Mouse (Mus musculus) heart, embryonic 13.5 days (tissue): ENCODE data around the gene Sipa1. TPM values are rescaled to one million over a fixed set of nuclear protein-coding genes. Genes with fewer than 3 reads are reported as not detected.

ENCODE experiments used
- ATAC-seq: fragments of 200-750 bp; cut with Nextera tagmentation; 2 replicates; pipeline ENCODE4 v1.8.0; 2017; ENCODE audit warnings: moderate TSS enrichment; ENCODE audit not compliant: insufficient number of reproducible peaks, low FRiP score, low TSS enrichment; ENCODE audit errors: extremely low read depth
- H3K27ac ChIP-seq: fragments of 300-500 bp; sonication (generic); replicated peaks from 2 replicates; pipeline ENCODE4 v1.5.1; 2015; ENCODE audit warnings: moderate library complexity, mild to moderate bottlenecking, inconsistent platforms
- H3K27me3 ChIP-seq: fragments of 300-500 bp; sonication (generic); replicated peaks from 2 replicates; pipeline ENCODE4 v1.6.1; 2015; ENCODE audit warnings: mild to moderate bottlenecking, inconsistent platforms
- H3K36me3 ChIP-seq: fragments of 300-500 bp; sonication (generic); 2 replicates; pipeline ENCODE4 v1.6.1; 2015; ENCODE audit warnings: mild to moderate bottlenecking, inconsistent platforms
- H3K4me1 ChIP-seq: fragments of 300-500 bp; sonication (generic); 2 replicates; pipeline ENCODE4 v1.6.1; 2015; ENCODE audit warnings: inconsistent platforms
- H3K4me2 ChIP-seq: fragments of 300-500 bp; sonication (generic); 2 replicates; pipeline ENCODE4 v1.6.1; 2015; ENCODE audit warnings: inconsistent platforms, mild to moderate bottlenecking, moderate library complexity
- H3K4me3 ChIP-seq: fragments of 300-500 bp; sonication (generic); 2 replicates; pipeline ENCODE4 v1.5.1; 2015; ENCODE audit warnings: moderate library complexity, mild to moderate bottlenecking, inconsistent platforms
- H3K9ac ChIP-seq: fragments of 300-500 bp; sonication (generic); 2 replicates; pipeline ENCODE4 v1.6.1; 2015; ENCODE audit warnings: inconsistent platforms, mild to moderate bottlenecking, moderate library complexity
- H3K9me3 ChIP-seq: fragments of 300-500 bp; sonication (generic); 2 replicates; pipeline ENCODE4 v1.6.1; 2016; ENCODE audit warnings: inconsistent platforms
- WGBS: fragments of 180-500 bp; shearing (Covaris S2); methylation state at CpG from one replicate; pipeline ENCODE4 v1.1.7; 2015; ENCODE audit warnings: mixed read lengths; 5-methylcytosine and 5-hydroxymethylcytosine counted together
- polyA plus RNA-seq: library from polyadenylated mRNA; unstranded; fragments of >200 nt; fragmentation: Nextera tagmentation; extraction: Ambion mirVana; gene quantifications from 2 replicates; pipeline ENCODE4 v1.2.1, GENCODE M21; 2015

The Sipa1 gene
- polyA plus RNA-seq, 1 experiment from 2014 or later = 21.9 TPM

GRCm38 (mm10) chr19:5614953-5615352 is 48.6 kb downstream of the Sipa1 start:
- no peak overlapping the region for H3K27ac ChIP-seq
- peaks cover 7% of the 10 kb centered on the region for H3K4me1 ChIP-seq
- no peaks in the 10 kb centered on the region for H3K36me3 ChIP-seq
- 60% methylated on average over 2 of the region's 2 CpGs for WGBS
- no peaks in the 10 kb centered on the region for H3K9me3 ChIP-seq
- H3K27me3 ChIP-seq = peaks cover 14% of the 10 kb centered on the region; the same call in 1 of the 2 replicates
- no peak overlapping the region for H3K9ac ChIP-seq
- no peak overlapping the region for H3K4me2 ChIP-seq
- no peak for ATAC-seq
- no peak overlapping the region for H3K4me3 ChIP-seq

GRCm38 (mm10) chr19:5612762-5613411 is 50.6 kb downstream of the Sipa1 start:
- Histone ChIP-seq H3K4me2 (no peak overlapping the region), H3K27me3 (peaks cover 14% of the 10 kb centered on the region; the same call in 1 of the 2 replicates), H3K9ac (no peak overlapping the region), H3K9me3 (no peaks in the 10 kb centered on the region), H3K36me3 (peaks cover 11% of the 10 kb centered on the region), H3K4me1 (peaks cover 22% of the 10 kb centered on the region), H3K4me3 (no peak overlapping the region), H3K27ac (no peak overlapping the region)
- 59% methylated on average over 3 of the region's 3 CpGs for WGBS
- no peak for ATAC-seq

GRCm38 (mm10) chr19:5611973-5612372 is 51.5 kb downstream of the Sipa1 start:
- ATAC-seq = no peak
- Histone ChIP-seq H3K4me2 (no peak overlapping the region), H3K36me3 (peaks cover 21% of the 10 kb centered on the region), H3K9ac (no peak overlapping the region), H3K27me3 (peaks cover 14% of the 10 kb centered on the region; the same call in 1 of the 2 replicates), H3K4me3 (no peak overlapping the region), H3K27ac (no peak overlapping the region), H3K9me3 (no peaks in the 10 kb centered on the region), H3K4me1 (peaks cover 22% of the 10 kb centered on the region)
- 75% methylated on average over 1 of the region's 1 CpGs for WGBS

- Histone ChIP-seq H3K4me2 (peak within 1 kb of the TSS; percentile 88), H3K9ac (peak within 1 kb of the TSS; percentile 86), H3K9me3 (no peaks in the 10 kb centered on the region), H3K36me3 (peaks cover 43% of the 10 kb centered on the region), H3K27me3 (peaks cover 4% of the 10 kb centered on the region; the same call in 1 of the 2 replicates), H3K27ac (peak within 1 kb of the TSS; percentile 96), H3K4me3 (peak within 1 kb of the TSS; percentile 71), H3K4me1 (peaks cover 27% of the 10 kb centered on the region)
- 2% methylated on average over 52 of the region's 55 CpGs for WGBS
- peak; percentile 83 for ATAC-seq
Observed at GRCm38 (mm10) chr19:5609547-5610404, 53.7 kb downstream of the Sipa1 start, which contains the start of gene Kat5. TSS of gene Kat5 (minus strand) at chr19:5610237.

- 0 out of 2 replicates have a peak, but pooled peaks have one; percentile 14 for ATAC-seq
- WGBS = 53% methylated on average over 10 of the region's 10 CpGs
Observed at GRCm38 (mm10) chr19:5609171-5609546, 54.3 kb downstream of the Sipa1 start.

GRCm38 (mm10) chr19:5608707-5609106 is 54.8 kb downstream of the Sipa1 start:
- Histone ChIP-seq H3K36me3 (peaks cover 53% of the 10 kb centered on the region), H3K27ac (peak overlapping the region; percentile 96), H3K9ac (peak overlapping the region; percentile 86), H3K4me1 (peaks cover 27% of the 10 kb centered on the region), H3K4me2 (peak overlapping the region; percentile 88), H3K27me3 (peaks cover 4% of the 10 kb centered on the region; the same call in 1 of the 2 replicates), H3K4me3 (peak overlapping the region; percentile 71), H3K9me3 (no peaks in the 10 kb centered on the region)
- ATAC-seq = no peak
- WGBS = 93% methylated on average over 13 of the region's 13 CpGs

More at GRCm38 (mm10) chr19:5609171-5609546, 54.3 kb downstream of the Sipa1 start:
- H3K36me3 ChIP-seq = peaks cover 49% of the 10 kb centered on the region
- peak overlapping the region; percentile 71 for H3K4me3 ChIP-seq
- H3K4me1 ChIP-seq = peaks cover 27% of the 10 kb centered on the region
- peaks cover 4% of the 10 kb centered on the region; the same call in 1 of the 2 replicates for H3K27me3 ChIP-seq
- H3K9me3 ChIP-seq = no peaks in the 10 kb centered on the region
- peak overlapping the region; percentile 88 for H3K4me2 ChIP-seq
- peak overlapping the region; percentile 86 for H3K9ac ChIP-seq
- peak overlapping the region; percentile 96 for H3K27ac ChIP-seq

- H3K36me3 ChIP-seq = peaks cover 62% of the 10 kb centered on the region
Observed at GRCm38 (mm10) chr19:5607705-5608410, 55.6 kb downstream of the Sipa1 start.

GRCm38 (mm10) chr19:5606196-5606595 is 57.3 kb downstream of the Sipa1 start:
- no peaks in the 10 kb centered on the region for H3K27me3 ChIP-seq
- H3K4me1 ChIP-seq = peaks cover 42% of the 10 kb centered on the region
- H3K4me2 ChIP-seq = no peak overlapping the region
- H3K27ac ChIP-seq = no peak overlapping the region
- WGBS = 68% methylated on average over 8 of the region's 8 CpGs
- no peak overlapping the region for H3K4me3 ChIP-seq
- peaks cover 64% of the 10 kb centered on the region for H3K36me3 ChIP-seq
- no peak for ATAC-seq
- H3K9me3 ChIP-seq = no peaks in the 10 kb centered on the region
- H3K9ac ChIP-seq = peak overlapping the region; percentile 33; the same call in 1 of the 2 replicates

More at GRCm38 (mm10) chr19:5607705-5608410, 55.6 kb downstream of the Sipa1 start:
- H3K27me3 ChIP-seq = no peaks in the 10 kb centered on the region
- H3K27ac ChIP-seq = no peak overlapping the region
- no peak overlapping the region for H3K9ac ChIP-seq
- WGBS = 94% methylated on average over 26 of the region's 26 CpGs
- no peak for ATAC-seq
- H3K9me3 ChIP-seq = no peaks in the 10 kb centered on the region
- no peak overlapping the region for H3K4me3 ChIP-seq
- H3K4me2 ChIP-seq = no peak overlapping the region
- peaks cover 35% of the 10 kb centered on the region for H3K4me1 ChIP-seq

- no peak overlapping the region for H3K4me3 ChIP-seq
- no peak overlapping the region for H3K27ac ChIP-seq
- no peak for ATAC-seq
- WGBS = 88% methylated on average over 7 of the region's 7 CpGs
- H3K9ac ChIP-seq = peak overlapping the region; percentile 10; the same call in 1 of the 2 replicates
- H3K4me1 ChIP-seq = peaks cover 34% of the 10 kb centered on the region
- no peaks in the 10 kb centered on the region for H3K9me3 ChIP-seq
- peaks cover 64% of the 10 kb centered on the region for H3K36me3 ChIP-seq
- H3K4me2 ChIP-seq = no peak overlapping the region
- H3K27me3 ChIP-seq = no peaks in the 10 kb centered on the region
Observed at GRCm38 (mm10) chr19:5605126-5605525, 58.4 kb downstream of the Sipa1 start.

GRCm38 (mm10) chr19:5603664-5604063 is 59.8 kb downstream of the Sipa1 start:
- 0 out of 2 replicates have a peak overlapping the region, but pooled peaks have one; percentile 14 for H3K9ac ChIP-seq
- peaks cover 60% of the 10 kb centered on the region for H3K36me3 ChIP-seq
- H3K4me3 ChIP-seq = no peak overlapping the region
- no peak overlapping the region for H3K27ac ChIP-seq
- H3K4me1 ChIP-seq = peaks cover 26% of the 10 kb centered on the region
- no peaks in the 10 kb centered on the region for H3K9me3 ChIP-seq
- H3K4me2 ChIP-seq = no peak overlapping the region
- ATAC-seq = no peak
- 0 out of 2 replicates have a peak, but pooled peaks cover 2% of the 10 kb centered on the region for H3K27me3 ChIP-seq
- WGBS = 90% methylated on average over 7 of the region's 7 CpGs
